Mouse (Mus musculus): ENCODE measurements around the gene Ankrd13b. TPM values are rescaled to one million over a fixed set of nuclear protein-coding genes. Genes with fewer than 3 reads are reported as not detected.
"Not testable (repeated sequence)": the region's sequence is repeated elsewhere in the genome, so short reads cannot be mapped to it uniquely, and the experiment has no call there.

The Ankrd13b gene
- polyA plus RNA-seq (2014; fragmentation: Nextera tagmentation; extraction: Ambion mirVana) = 11.4 and 11.6 TPM in 2 replicates

DNA sequence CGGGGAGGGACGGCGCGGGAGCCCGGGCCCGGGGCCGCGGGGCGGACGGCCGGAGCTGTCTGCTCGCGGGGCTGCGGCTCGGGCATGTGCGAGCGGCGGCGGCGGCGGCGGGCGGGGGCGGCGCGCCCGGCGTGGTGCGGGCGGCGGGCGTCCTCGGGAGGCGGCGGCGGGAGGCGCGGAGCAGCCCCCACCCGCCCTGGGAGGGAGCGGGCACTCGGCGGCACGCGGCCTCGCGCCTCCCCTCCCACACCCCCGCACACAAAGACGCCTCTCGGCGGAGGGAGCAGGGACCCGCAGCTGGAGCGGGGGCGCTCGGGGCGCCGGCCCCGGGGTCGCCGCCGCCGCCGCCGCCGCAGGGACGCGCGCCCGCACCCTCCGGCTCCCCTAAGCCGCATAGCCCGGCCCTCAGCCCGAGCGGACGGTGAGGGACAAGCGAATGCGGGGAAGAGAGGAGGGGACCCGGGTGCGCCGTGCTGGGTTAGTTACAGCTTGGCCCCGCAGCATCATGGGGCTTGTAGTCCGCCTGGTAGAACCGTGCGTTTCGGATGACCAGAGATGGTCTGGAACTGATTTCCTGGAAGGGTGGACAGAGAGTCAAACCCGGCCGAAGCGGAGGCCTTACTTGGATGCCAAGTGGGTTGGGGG, at the start of gene Ankrd13b:
Gene Ankrd13b, minus strand, starts transcription at position 88 of the 645 bp plus-strand sequence.
- H3K9me3 ChIP-seq (ENCODE audit: control insufficient read depth, low read length) = no peaks in the 10 kb centered on the region
- H3K27me3 ChIP-seq (replicated peaks; ENCODE audit: control insufficient read depth, insufficient read depth, low read length) = no peaks in the 10 kb centered on the region
- H3K27ac ChIP-seq (replicated peaks; ENCODE audit: low read depth, low read length) = peak within 1 kb of the TSS; percentile 70; the same call in 1 of the 2 replicates
- H3K4me3 ChIP-seq (ENCODE audit: low read depth, low read length) = peak within 1 kb of the TSS; percentile 91
- H3K4me2 ChIP-seq (ENCODE audit: low read depth, low read length) = peak within 1 kb of the TSS; percentile 95
- H3K4me1 ChIP-seq (ENCODE audit: control insufficient read depth, insufficient read depth, low read length) = peaks cover 58% of the 10 kb centered on the region
- peak; percentile 53 for ATAC-seq (ENCODE audit: low read depth)
- DNase-seq (ENCODE audit: low spot score) = peak; percentile 91
- WGBS = under 1% methylated on average over 10 of the region's 87 CpGs
- H3K9ac ChIP-seq (ENCODE audit: low read depth, low read length) = peak within 1 kb of the TSS; percentile 84
- no peaks in the 10 kb centered on the region for H3K36me3 ChIP-seq (ENCODE audit: control insufficient read depth, insufficient read depth, low read length)

DNA sequence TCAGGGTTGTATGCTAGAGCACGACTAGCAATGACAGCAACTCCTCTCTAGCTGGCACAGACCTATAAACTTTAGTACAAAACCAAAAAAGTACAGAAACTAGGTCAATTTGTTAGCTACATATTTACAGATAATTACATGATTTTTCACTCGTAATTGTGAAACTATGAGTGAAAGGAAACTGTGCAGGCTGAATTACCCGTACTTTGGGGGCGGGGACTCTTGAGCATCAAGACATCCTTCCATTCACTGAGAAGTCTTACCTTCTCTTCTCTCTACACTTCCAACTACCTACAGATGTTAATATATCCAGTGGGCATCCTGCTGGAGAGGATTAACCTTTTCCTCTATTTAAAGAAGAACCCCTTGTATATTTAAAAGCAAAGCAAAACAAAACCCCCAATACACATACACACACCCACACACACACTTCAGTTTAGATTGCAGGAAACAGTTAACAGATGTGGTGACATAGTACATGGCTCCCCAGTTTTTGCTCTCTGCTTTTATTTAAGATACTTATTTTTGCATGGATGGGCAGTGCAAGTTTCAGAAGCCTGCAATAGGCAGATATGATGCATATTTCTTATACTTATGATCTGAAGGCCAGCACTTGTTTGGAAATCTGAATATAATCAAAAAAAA, 42.8 kb upstream of the Ankrd13b start:
- Histone ChIP-seq H3K4me1 (ENCODE audit: control insufficient read depth, insufficient read depth, low read length) (no peaks in the 10 kb centered on the region), H3K36me3 (ENCODE audit: control insufficient read depth, insufficient read depth, low read length) (peaks cover 33% of the 10 kb centered on the region), H3K4me3 (ENCODE audit: low read depth, low read length) (no peak overlapping the region), H3K4me2 (ENCODE audit: low read depth, low read length) (no peak overlapping the region), H3K9ac (ENCODE audit: low read depth, low read length) (no peak overlapping the region), H3K27me3 (replicated peaks; ENCODE audit: control insufficient read depth, insufficient read depth, low read length) (no peaks in the 10 kb centered on the region), H3K27ac (replicated peaks; ENCODE audit: low read depth, low read length) (no peak overlapping the region), H3K9me3 (ENCODE audit: control insufficient read depth, low read length) (no peaks in the 10 kb centered on the region)
- ATAC-seq (ENCODE audit: low read depth) (no peak), DNase-seq (ENCODE audit: low spot score) (no peak)
- 79% methylated on average over 4 of the region's 4 CpGs for WGBS

DNA sequence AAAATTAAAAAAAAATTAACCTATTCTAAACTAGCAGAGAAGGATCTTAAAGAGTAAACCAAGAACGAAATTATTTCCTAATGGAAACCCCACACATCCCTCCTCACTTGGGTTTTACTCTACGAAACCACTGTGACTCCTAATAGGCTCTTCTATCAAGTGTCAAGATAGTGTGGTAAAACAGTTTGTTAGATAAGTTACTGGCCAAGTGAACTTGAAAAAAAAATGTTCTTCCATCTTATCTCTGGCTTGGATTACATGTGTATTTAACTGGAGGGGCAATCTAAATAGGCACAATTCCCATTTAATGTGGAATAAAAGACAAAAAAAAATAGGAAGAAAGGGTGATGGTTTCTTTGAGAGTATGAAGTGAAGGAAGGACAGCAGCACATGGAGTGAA, 41.4 kb upstream of the Ankrd13b start:
- 97% methylated on average over 2 of the region's 2 CpGs for WGBS
- no peak overlapping the region for H3K27ac ChIP-seq (replicated peaks; ENCODE audit: low read depth, low read length)
- no peaks in the 10 kb centered on the region for H3K9me3 ChIP-seq (ENCODE audit: control insufficient read depth, low read length)
- H3K36me3 ChIP-seq (ENCODE audit: control insufficient read depth, insufficient read depth, low read length) = peaks cover 19% of the 10 kb centered on the region
- H3K9ac ChIP-seq (ENCODE audit: low read depth, low read length) = no peak overlapping the region
- DNase-seq (ENCODE audit: low spot score) (no peak), ATAC-seq (ENCODE audit: low read depth) (no peak)
- H3K4me3 ChIP-seq (ENCODE audit: low read depth, low read length) = no peak overlapping the region
- H3K4me1 ChIP-seq (ENCODE audit: control insufficient read depth, insufficient read depth, low read length) = no peaks in the 10 kb centered on the region
- H3K4me2 ChIP-seq (ENCODE audit: low read depth, low read length) = no peak overlapping the region
- no peaks in the 10 kb centered on the region for H3K27me3 ChIP-seq (replicated peaks; ENCODE audit: control insufficient read depth, insufficient read depth, low read length)

DNA sequence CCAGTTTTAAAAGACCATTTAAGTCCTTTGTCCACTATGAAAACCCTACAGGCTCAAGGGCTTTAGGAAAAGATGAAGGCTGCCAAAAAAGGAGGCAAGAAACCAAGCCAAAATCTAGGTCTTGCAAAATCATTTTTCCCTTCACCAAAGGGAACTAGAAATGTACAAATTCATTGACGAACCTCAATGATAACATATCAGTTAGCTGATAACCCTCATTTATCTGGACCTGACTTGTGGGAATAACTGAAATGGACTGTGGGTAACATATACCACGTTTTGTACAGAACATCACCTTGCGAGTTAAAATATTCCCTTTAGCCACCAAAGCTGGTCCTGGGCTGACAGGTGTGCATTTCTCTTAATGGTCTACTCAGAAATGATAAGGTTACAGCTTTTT, 40.2 kb upstream of the Ankrd13b start:
- no peak overlapping the region for H3K9ac ChIP-seq (ENCODE audit: low read depth, low read length)
- ATAC-seq (ENCODE audit: low read depth) (no peak), DNase-seq (ENCODE audit: low spot score) (no peak)
- H3K4me1 ChIP-seq (ENCODE audit: control insufficient read depth, insufficient read depth, low read length) = no peaks in the 10 kb centered on the region
- no peak overlapping the region for H3K4me2 ChIP-seq (ENCODE audit: low read depth, low read length)
- H3K36me3 ChIP-seq (ENCODE audit: control insufficient read depth, insufficient read depth, low read length) = peaks cover 10% of the 10 kb centered on the region
- H3K9me3 ChIP-seq (ENCODE audit: control insufficient read depth, low read length) = no peaks in the 10 kb centered on the region
- no peaks in the 10 kb centered on the region for H3K27me3 ChIP-seq (replicated peaks; ENCODE audit: control insufficient read depth, insufficient read depth, low read length)
- 84% methylated on average over 3 of the region's 3 CpGs for WGBS
- no peak overlapping the region for H3K4me3 ChIP-seq (ENCODE audit: low read depth, low read length)
- no peak overlapping the region for H3K27ac ChIP-seq (replicated peaks; ENCODE audit: low read depth, low read length)

DNA sequence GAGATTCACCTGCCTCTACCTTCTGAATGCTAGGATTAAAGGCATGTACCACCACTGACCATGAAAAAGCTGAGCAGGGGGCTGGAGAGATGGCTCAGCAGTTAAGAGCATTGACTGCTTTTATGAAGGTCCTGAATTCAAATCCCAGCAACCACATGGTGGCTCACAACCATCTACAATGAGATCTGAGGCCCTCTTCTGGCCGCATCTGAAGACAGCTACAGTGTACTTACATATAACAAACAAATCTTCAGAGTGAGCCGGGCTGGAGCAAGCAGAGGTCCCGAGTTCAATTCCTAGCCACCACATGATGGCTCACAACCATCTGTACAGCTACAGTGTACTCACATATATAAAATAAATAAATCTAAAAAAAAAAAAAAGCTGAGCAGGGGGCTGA, 38.9 kb upstream of the Ankrd13b start:
- not testable (repeated sequence) for H3K4me2 ChIP-seq (ENCODE audit: low read depth, low read length); DNase-seq (ENCODE audit: low spot score); H3K4me3 ChIP-seq (ENCODE audit: low read depth, low read length); H3K36me3 ChIP-seq (ENCODE audit: control insufficient read depth, insufficient read depth, low read length); H3K27me3 ChIP-seq (replicated peaks; ENCODE audit: control insufficient read depth, insufficient read depth, low read length); H3K9me3 ChIP-seq (ENCODE audit: control insufficient read depth, low read length); ATAC-seq (ENCODE audit: low read depth); H3K4me1 ChIP-seq (ENCODE audit: control insufficient read depth, insufficient read depth, low read length); H3K9ac ChIP-seq (ENCODE audit: low read depth, low read length); H3K27ac ChIP-seq (replicated peaks; ENCODE audit: low read depth, low read length)
- 83% methylated on average over 3 of the region's 3 CpGs for WGBS

DNA sequence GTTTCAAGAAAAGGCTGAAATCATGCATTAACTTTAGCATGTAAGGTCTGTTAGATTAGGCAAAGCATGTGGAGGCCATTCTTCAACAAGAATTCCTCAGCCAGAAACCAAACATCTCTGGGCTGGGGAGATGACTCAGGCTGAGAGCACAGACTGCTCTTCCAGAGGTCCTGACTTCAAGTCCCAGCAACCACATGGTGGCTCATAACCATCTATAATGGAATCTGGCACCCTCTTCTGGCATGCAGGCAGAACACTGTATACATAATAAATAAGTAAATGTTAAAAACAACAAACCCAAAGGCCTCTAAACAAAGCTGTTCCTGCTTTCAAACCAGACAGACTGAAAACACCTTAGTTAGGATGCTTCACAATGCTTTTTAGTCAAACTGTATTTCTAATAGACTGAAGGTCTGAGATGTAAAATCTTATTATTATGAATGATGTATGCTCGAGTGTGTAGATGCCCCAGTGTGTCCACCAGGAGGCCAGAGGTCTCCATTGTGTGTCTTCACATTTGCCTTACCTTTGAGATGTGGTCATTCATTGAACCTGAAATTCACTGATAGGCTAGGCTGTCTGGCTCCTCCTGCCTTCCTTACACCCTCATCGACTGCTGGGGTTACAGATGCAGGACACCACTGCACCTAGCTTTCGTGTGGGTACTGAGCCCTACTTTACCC, 36.5 kb upstream of the Ankrd13b start:
- Histone ChIP-seq H3K9ac (ENCODE audit: low read depth, low read length) (no peak overlapping the region), H3K27ac (replicated peaks; ENCODE audit: low read depth, low read length) (no peak overlapping the region), H3K9me3 (ENCODE audit: control insufficient read depth, low read length) (no peaks in the 10 kb centered on the region), H3K36me3 (ENCODE audit: control insufficient read depth, insufficient read depth, low read length) (peaks cover under 1% of the 10 kb centered on the region; the same call in 1 of the 2 replicates), H3K4me2 (ENCODE audit: low read depth, low read length) (no peak overlapping the region), H3K4me3 (ENCODE audit: low read depth, low read length) (no peak overlapping the region), H3K27me3 (replicated peaks; ENCODE audit: control insufficient read depth, insufficient read depth, low read length) (no peaks in the 10 kb centered on the region), H3K4me1 (ENCODE audit: control insufficient read depth, insufficient read depth, low read length) (no peaks in the 10 kb centered on the region)
- DNase-seq (ENCODE audit: low spot score) (no peak), ATAC-seq (ENCODE audit: low read depth) (no peak)
- 85% methylated on average over 3 of the region's 3 CpGs for WGBS

DNA sequence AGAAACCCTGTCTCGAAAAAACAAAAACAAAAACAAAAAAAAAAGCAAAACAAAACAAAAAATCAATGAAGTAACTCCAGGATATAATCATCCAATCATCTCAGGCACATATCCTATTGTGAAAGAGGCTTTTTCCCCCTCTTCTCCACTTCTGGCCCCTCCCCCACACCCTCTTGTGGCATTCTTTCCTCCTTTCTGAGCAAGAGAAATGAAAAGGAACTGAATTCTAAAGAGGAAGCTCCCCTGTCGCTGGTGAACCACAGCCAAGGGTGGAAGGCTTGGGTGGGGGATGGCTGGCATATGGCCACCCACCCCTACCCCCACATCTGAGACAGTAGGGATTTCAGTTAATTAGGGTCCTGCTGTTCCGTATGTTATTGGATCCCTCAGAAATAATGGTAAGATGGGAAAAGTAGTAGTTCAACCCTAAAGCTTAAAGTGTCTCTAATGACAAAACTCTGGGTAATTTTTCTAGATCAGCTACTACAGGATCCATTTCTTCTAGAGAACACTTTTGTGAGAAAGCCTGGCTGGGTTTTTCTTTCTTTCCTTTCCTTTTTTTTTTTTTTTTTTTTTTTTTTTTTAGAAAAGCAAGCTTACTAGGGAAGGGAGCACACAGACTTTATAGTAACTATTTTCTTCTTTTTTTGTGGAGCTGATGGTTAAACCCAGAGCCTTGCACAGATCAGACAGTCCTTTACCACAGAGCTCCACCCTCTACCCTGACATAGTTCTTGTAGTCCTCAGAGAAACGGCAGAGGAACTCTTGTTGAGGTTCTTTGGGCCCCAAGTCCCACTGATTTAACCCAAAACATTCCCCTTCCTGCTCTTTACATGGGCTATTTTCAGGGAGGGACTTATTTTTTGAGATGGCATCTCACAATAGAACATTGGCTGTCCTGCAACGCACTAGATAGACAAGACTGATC, 31.4 kb upstream of the Ankrd13b start:
- 36% methylated on average over 5 of the region's 5 CpGs for WGBS
- no peak overlapping the region for H3K4me2 ChIP-seq (ENCODE audit: low read depth, low read length)
- H3K27ac ChIP-seq (replicated peaks; ENCODE audit: low read depth, low read length) = no peak overlapping the region
- no peak overlapping the region for H3K9ac ChIP-seq (ENCODE audit: low read depth, low read length)
- ATAC-seq (ENCODE audit: low read depth) (0 out of 2 replicates have a peak, but pooled peaks have one; percentile 38), DNase-seq (ENCODE audit: low spot score) (peak; percentile 48)
- H3K36me3 ChIP-seq (ENCODE audit: control insufficient read depth, insufficient read depth, low read length) = no peaks in the 10 kb centered on the region
- no peak overlapping the region for H3K4me3 ChIP-seq (ENCODE audit: low read depth, low read length)
- peaks cover 14% of the 10 kb centered on the region for H3K27me3 ChIP-seq (replicated peaks; ENCODE audit: control insufficient read depth, insufficient read depth, low read length)
- peaks cover 4% of the 10 kb centered on the region; the same call in 1 of the 2 replicates for H3K4me1 ChIP-seq (ENCODE audit: control insufficient read depth, insufficient read depth, low read length)
- no peaks in the 10 kb centered on the region for H3K9me3 ChIP-seq (ENCODE audit: control insufficient read depth, low read length)

DNA sequence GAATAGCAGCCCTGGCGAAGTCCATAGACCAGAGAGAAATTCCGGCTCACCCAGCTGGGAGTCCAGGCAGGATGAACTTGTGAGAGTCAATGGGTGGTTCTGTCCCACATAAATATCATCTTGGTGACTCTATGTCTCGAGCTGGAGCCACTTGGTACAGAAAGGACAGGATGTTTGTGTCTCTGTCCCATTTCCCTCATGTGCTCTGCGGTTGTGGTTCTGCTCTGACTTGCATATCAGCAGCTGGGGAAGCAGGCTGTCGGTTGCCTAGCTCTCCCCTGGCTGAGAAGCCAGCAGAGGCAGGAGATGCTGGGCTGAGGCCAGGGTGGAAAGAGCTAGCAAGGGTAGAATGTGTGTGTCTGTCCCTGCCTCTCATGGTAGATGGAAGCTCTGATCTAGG, 29.6 kb upstream of the Ankrd13b start, which contains the start of gene Gm10392:
Gene Gm10392, minus strand, starts transcription at position 156 of the 400 bp plus-strand sequence.
- Histone ChIP-seq H3K27me3 (replicated peaks; ENCODE audit: control insufficient read depth, insufficient read depth, low read length) (peaks cover 28% of the 10 kb centered on the region), H3K27ac (replicated peaks; ENCODE audit: low read depth, low read length) (no peak within 1 kb of the TSS), H3K4me1 (ENCODE audit: control insufficient read depth, insufficient read depth, low read length) (peaks cover 18% of the 10 kb centered on the region), H3K4me2 (ENCODE audit: low read depth, low read length) (no peak within 1 kb of the TSS), H3K36me3 (ENCODE audit: control insufficient read depth, insufficient read depth, low read length) (no peaks in the 10 kb centered on the region), H3K4me3 (ENCODE audit: low read depth, low read length) (no peak within 1 kb of the TSS), H3K9me3 (ENCODE audit: control insufficient read depth, low read length) (no peaks in the 10 kb centered on the region), H3K9ac (ENCODE audit: low read depth, low read length) (no peak within 1 kb of the TSS)
- no peak for DNase-seq (ENCODE audit: low spot score)
- no peak for ATAC-seq (ENCODE audit: low read depth)
- 71% methylated on average over 5 of the region's 5 CpGs for WGBS
